Mouse (Mus musculus) heart, postnatal 0 days (tissue): ENCODE data around the gene Mettl14. TPM values are rescaled to one million over a fixed set of nuclear protein-coding genes. Genes with fewer than 3 reads are reported as not detected.
A peak's percentile ranks its signal among the peaks of the same experiment; 100 is the strongest.

Experiments used
- ATAC-seq: fragments of 200-750 bp; cut with Nextera tagmentation; 2 replicates; pipeline ENCODE4 v1.8.0; 2017; ENCODE audit warnings: low read depth, moderate number of reproducible peaks, moderate library complexity; ENCODE audit not compliant: insufficient read depth
- DNase-seq: peaks from one replicate; pipeline ENCODE4 v3.0.0-alpha.2; 2016; ENCODE audit warnings: low spot score
- H3K27ac ChIP-seq: fragments of 300-500 bp; sonication (generic); 2 replicates; pipeline ENCODE4 v1.5.1; 2014; ENCODE audit warnings: low read depth, mild to moderate bottlenecking
- H3K27me3 ChIP-seq: fragments of 300-500 bp; sonication (generic); 2 replicates; pipeline ENCODE4 v1.6.1; 2014; ENCODE audit warnings: low read length, mixed read lengths; ENCODE audit not compliant: control insufficient read depth, insufficient read depth
- H3K36me3 ChIP-seq: fragments of 300-500 bp; sonication (generic); replicated peaks from 2 replicates; pipeline ENCODE4 v1.6.1; 2014; ENCODE audit warnings: low read length, mixed read lengths; ENCODE audit not compliant: control insufficient read depth, insufficient read depth
- H3K4me1 ChIP-seq: fragments of 300-500 bp; sonication (generic); 2 replicates; pipeline ENCODE4 v1.6.1; 2014; ENCODE audit warnings: antibody characterized with exemption; ENCODE audit not compliant: control insufficient read depth, insufficient read depth
- H3K4me2 ChIP-seq: fragments of 300-500 bp; sonication (generic); 2 replicates; pipeline ENCODE4 v1.6.1; 2014; ENCODE audit warnings: low read depth, mild to moderate bottlenecking, low read length, moderate library complexity
- H3K4me3 ChIP-seq: fragments of 300-500 bp; sonication (generic); 2 replicates; pipeline ENCODE4 v1.5.1; 2014; ENCODE audit warnings: low read depth, low read length
- H3K9ac ChIP-seq: fragments of 300-500 bp; sonication (generic); replicated peaks from 2 replicates; pipeline ENCODE4 v1.6.1; 2014; ENCODE audit warnings: low read depth, low read length, mixed read lengths
- H3K9me3 ChIP-seq: fragments of 300-500 bp; sonication (generic); replicated peaks from 2 replicates; pipeline ENCODE4 v1.6.1; 2016; ENCODE audit warnings: low read length; ENCODE audit not compliant: control insufficient read depth
- CTCF ChIP-seq: IDR thresholded peaks from 2 replicates; pipeline ENCODE4 v1.5.1; 2016; ENCODE audit warnings: antibody characterized with exemption, control low read depth, low read depth
- EP300 ChIP-seq: IDR thresholded peaks from 2 replicates; pipeline ENCODE4 v1.6.1; 2016; ENCODE audit warnings: antibody characterized with exemption, low read depth
- WGBS: fragments of 180-500 bp; shearing (Covaris S2); extraction: QIAGEN DNeasy Blood & Tissue Kit; methylation state at CpG from one replicate; pipeline ENCODE4 v1.1.7; 2014; 5-methylcytosine and 5-hydroxymethylcytosine counted together
- polyA plus RNA-seq: library from polyadenylated mRNA; unstranded; fragments of >200 nt; fragmentation: Nextera tagmentation; extraction: Ambion mirVana; gene quantifications from 2 replicates; pipeline ENCODE4 v1.2.1, GENCODE M21; 2015
- total RNA-seq: library from RNA; depleted of rRNA; stranded (reverse); fragments of >200 nt; gene quantifications from 2 replicates; pipeline ENCODE4 v1.2.3, GENCODE M21; 2014; ENCODE audit warnings: low replicate concordance

The Mettl14 gene
- total and polyA plus RNA-seq, 2 experiments from 2014 or later = 4.7 to 15.1 TPM

- no peak overlapping the region for H3K4me3 ChIP-seq
- DNase-seq (peak; percentile 30), ATAC-seq (peak; percentile 49; the same call in 1 of the 2 replicates)
- WGBS = 49% methylated on average over 9 of the region's 9 CpGs
- no peak for TF ChIP-seq EP300
- TF ChIP-seq CTCF = no peak
- H3K36me3 ChIP-seq = peaks cover 84% of the 10 kb centered on the region
- no peak overlapping the region for H3K9ac ChIP-seq
- no peaks in the 10 kb centered on the region for H3K9me3 ChIP-seq
- no peaks in the 10 kb centered on the region for H3K27me3 ChIP-seq
- peaks cover 6% of the 10 kb centered on the region; the same call in 1 of the 2 replicates for H3K4me1 ChIP-seq
- H3K27ac ChIP-seq = peak overlapping the region; percentile 33
- no peak overlapping the region for H3K4me2 ChIP-seq
These were observed 31.5 kb downstream of the Mettl14 start for GRCm38 (mm10) chr3:123354388-123354787.

DNA sequence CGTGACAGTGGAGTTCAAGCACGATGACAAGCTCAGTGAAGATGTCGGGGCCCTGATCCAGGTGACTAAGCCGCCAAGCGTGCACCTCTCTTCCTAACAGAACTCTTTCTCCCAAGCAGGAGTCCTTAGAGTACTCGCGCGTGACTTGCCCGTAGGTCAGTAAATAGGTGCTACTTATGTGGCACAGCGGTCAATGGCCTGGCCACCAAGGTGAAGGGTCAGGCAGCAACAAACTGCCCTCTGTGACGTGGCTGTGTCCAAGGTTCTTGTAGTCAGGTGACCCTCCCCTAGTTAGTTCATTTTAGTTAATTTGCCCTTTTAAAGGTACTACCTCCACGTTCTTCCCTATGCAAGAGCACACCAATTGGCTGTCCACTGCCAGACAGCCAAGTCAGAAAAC, 32.2 kb downstream of the Mettl14 start:
- Histone ChIP-seq H3K27me3 (no peaks in the 10 kb centered on the region), H3K9ac (no peak overlapping the region), H3K4me1 (peaks cover 6% of the 10 kb centered on the region; the same call in 1 of the 2 replicates), H3K4me2 (no peak overlapping the region), H3K36me3 (peaks cover 84% of the 10 kb centered on the region), H3K27ac (0 out of 2 replicates have a peak overlapping the region, but pooled peaks have one; percentile 33), H3K4me3 (no peak overlapping the region), H3K9me3 (no peaks in the 10 kb centered on the region)
- TF ChIP-seq CTCF = no peak
- no peak for TF ChIP-seq EP300
- DNase-seq (no peak), ATAC-seq (no peak)
- WGBS = 93% methylated on average over 12 of the region's 12 CpGs

- TF ChIP-seq CTCF (peak; percentile 51), EP300 (no peak)
- H3K27me3 ChIP-seq = no peaks in the 10 kb centered on the region
- no peak overlapping the region for H3K4me2 ChIP-seq
- DNase-seq (peak; percentile 58), ATAC-seq (no peak)
- H3K9ac ChIP-seq = no peak overlapping the region
- H3K36me3 ChIP-seq = peaks cover 83% of the 10 kb centered on the region
- no peak overlapping the region for H3K27ac ChIP-seq
- no peaks in the 10 kb centered on the region for H3K9me3 ChIP-seq
- H3K4me1 ChIP-seq = peaks cover 6% of the 10 kb centered on the region; the same call in 1 of the 2 replicates
- 63% methylated on average over 6 of the region's 6 CpGs for WGBS
- no peak overlapping the region for H3K4me3 ChIP-seq
These were observed 32.7 kb downstream of the Mettl14 start for GRCm38 (mm10) chr3:123353183-123353582.

DNA sequence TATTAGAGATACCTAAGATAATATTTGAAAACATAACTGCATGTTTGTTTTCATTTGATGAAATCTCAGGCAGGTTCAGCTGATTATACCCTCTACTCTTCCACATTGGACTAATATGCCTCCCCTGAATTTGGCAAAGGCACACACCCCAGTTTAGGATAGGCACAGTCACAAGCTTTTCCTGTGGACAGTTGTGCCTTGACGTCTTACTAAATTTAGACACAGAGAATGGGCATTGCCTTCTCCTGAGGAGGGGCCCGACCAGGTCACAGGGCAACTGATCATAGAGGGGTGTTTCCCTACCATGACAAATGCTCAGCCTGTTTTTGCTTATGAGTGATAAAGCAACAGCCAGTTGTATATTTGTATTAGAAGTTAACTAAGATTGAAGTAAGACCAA, 34.4 kb downstream of the Mettl14 start:
- no peak for ATAC-seq
- Histone ChIP-seq H3K36me3 (peaks cover 78% of the 10 kb centered on the region), H3K4me1 (peaks cover 6% of the 10 kb centered on the region; the same call in 1 of the 2 replicates), H3K27ac (peak overlapping the region; percentile 44; the same call in 1 of the 2 replicates), H3K4me3 (no peak overlapping the region), H3K9ac (no peak overlapping the region), H3K9me3 (no peaks in the 10 kb centered on the region), H3K4me2 (no peak overlapping the region), H3K27me3 (no peaks in the 10 kb centered on the region)
- peak; percentile 23 for DNase-seq
- TF ChIP-seq EP300 (no peak), CTCF (no peak)
- 33% methylated on average over 2 of the region's 2 CpGs for WGBS

- WGBS = 80% methylated on average over 8 of the region's 8 CpGs
- DNase-seq = no peak
- peaks cover 78% of the 10 kb centered on the region for H3K36me3 ChIP-seq
- no peak overlapping the region for H3K4me2 ChIP-seq
- TF ChIP-seq CTCF (no peak), EP300 (no peak)
- H3K27ac ChIP-seq = peak overlapping the region; percentile 44; the same call in 1 of the 2 replicates
- peaks cover 6% of the 10 kb centered on the region; the same call in 1 of the 2 replicates for H3K4me1 ChIP-seq
- no peak overlapping the region for H3K9ac ChIP-seq
- no peaks in the 10 kb centered on the region for H3K9me3 ChIP-seq
- ATAC-seq = no peak
- no peaks in the 10 kb centered on the region for H3K27me3 ChIP-seq
- no peak overlapping the region for H3K4me3 ChIP-seq
These were observed 35.3 kb downstream of the Mettl14 start for GRCm38 (mm10) chr3:123350602-123351001.
